Mouse (Mus musculus): ENCODE data around the gene a.
"Not testable (repeated sequence)": the region's sequence is repeated elsewhere in the genome, so short reads cannot be mapped to it uniquely, and the experiment has no call there.

Gene a

DNA sequence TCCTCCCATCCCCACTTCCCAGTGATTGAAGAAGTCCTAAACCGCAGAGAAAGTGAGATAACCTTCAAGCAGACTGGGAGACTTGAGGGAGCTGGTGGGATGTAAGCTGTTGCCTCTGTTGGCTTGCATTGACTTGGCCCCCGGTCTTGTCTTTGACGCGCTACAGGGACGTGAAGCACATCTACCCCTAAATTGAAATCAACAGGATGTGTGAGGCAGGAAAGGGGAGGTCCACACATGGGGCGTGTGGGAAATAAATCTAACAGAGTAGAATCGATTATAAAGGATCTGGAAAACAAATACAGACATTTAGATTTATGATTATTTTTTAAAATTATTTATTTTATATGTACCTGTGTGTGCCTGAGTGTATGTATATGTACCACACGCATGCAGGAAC lies 200.2 kb downstream of the a start:
- no peak for DNase-seq (ENCODE audit: low spot score in 2 of 2)

DNA sequence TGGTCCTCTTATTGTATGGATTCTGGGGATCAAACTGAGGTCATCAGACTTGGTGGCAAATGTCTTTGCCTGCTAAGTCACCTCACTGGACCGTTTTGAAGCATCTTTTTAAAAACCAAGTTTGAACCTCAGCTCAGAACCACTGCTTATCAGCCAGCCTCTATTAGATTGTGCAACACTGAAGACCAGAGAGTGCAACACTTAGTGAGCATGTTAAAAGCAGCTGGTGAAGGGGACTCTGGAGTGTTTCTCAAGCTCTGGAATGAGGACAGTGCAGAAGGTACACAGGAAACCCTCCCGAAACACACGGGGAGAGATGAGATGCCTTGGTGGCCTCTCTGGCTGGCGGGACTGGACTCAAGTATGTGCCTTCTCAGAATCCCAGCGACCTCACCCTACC lies 200.9 kb downstream of the a start:
- DNase-seq (ENCODE audit: low spot score in 2 of 2) = no peak

DNA sequence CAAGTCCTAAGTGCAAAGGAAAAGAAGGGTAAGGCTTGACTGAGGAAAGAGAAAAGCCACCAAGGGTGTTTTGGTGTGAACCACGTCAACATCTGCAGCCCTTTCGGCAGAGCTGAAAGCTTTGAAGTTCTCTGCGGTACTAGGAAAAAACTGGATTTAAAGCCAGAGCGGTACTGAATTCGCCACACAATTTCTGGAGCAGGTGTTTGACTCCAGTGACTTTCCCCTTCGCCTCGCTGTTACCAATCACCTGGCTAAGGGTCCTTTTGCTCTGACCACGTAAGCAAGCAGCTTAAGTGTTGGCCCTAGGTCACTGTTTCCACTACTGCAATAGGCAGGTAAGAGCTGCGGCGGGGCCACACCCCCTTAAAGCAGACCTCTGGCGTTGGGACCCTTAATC lies 214.3 kb downstream of the a start:
- no peak for DNase-seq (ENCODE audit: low spot score in 2 of 2)

DNA sequence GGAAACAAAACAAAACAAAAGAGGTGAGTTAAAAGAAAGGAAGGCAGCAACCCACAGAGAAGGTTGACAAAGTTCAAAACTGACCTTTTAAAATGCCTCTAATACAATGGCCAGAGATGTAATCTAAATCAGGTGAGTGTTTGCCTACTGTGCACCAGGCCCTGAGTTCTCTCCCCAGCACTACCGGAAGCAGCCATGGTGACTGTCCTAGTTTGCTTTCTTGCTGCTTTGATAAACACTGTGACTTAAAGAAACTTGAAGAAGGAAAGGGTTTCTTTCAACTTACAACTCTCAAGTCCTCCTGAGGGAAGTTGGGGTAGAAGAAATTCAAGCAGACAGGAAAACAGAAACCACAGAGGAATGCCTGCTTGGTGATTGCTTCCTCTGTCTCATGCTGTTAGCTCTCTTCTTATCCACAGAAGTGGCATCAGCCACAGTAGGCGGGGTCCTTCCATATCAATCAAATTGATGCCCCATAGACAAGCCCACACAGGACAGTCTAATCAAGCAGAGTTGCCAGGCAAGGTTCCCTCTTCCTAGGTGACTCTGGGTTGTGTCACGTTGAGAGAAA lies 220.0 kb downstream of the a start:
- peak; percentile 24 to 40 for DNase-seq (ENCODE audit: low spot score in 2 of 2)

DNA sequence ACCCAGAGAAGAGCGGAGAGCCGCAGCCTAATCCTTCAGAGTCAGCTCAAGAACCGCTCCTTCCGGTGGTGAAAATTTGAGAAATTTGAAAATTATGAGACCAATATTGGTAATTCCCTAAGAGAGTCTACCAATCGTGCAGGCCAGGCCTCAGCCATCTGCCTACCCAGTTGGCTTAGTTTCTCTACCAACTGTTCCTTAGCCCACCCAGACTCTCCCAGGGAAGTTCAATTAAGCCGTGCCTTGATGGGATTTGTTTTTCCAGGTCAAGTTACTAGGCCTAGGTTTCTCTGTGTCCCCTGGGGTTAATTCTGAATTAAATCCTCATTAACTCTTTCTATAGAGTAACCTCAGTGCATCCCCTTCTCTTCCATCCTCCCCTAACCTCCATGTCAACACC lies 221.8 kb downstream of the a start:
- DNase-seq (ENCODE audit: low spot score in 2 of 2) = no peak

DNA sequence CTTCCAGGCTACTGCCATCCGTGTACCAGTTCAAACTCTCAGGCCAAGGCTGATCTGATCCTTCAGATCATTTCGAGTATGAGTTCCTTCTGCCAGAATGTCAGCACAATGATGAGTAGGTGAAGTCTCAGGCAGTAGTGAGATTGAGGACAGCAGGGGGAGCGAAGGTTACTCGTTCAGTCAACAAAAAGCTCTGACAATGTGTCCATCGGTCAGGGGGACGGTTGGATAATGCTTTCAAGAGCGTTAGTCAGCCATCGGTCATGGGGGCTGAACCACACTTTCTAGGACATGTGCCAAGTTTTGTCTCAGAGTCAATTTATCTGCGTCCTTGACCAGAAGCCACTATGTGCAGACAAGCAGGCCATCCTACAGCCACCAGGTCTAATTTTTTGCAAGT lies 225.5 kb downstream of the a start:
- not testable (repeated sequence) for DNase-seq (ENCODE audit: low spot score in 2 of 2)

DNA sequence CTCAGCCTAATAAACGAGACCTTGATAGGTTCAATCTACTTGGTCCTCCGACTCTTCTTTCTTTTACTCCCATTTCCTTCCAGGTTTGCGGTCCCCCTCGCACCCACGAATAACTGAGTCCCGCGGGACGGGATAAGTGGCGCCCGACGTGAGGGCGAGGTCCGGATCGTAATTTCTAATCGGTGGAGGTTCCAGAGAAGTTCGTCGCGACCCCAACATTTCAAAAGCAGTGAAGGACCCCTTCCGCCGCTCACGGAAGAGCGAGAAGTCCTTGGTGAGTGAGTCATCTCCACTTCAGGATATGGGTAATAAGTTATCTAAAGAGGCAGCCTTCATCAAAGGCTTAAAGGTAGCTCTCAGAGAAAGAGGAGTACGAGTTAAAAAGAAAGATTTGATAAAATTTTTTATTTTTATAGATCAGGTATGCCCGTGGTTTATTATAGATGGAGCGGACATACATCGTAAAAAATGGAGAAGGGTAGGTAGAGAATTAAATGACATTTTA lies 227.1 kb downstream of the a start, which contains the start of gene Gm14226:
TSS of gene Gm14226 (plus strand) at position 16 of the 505 bp plus-strand sequence.
- DNase-seq (ENCODE audit: low spot score in 2 of 2) = not testable (repeated sequence)

DNA sequence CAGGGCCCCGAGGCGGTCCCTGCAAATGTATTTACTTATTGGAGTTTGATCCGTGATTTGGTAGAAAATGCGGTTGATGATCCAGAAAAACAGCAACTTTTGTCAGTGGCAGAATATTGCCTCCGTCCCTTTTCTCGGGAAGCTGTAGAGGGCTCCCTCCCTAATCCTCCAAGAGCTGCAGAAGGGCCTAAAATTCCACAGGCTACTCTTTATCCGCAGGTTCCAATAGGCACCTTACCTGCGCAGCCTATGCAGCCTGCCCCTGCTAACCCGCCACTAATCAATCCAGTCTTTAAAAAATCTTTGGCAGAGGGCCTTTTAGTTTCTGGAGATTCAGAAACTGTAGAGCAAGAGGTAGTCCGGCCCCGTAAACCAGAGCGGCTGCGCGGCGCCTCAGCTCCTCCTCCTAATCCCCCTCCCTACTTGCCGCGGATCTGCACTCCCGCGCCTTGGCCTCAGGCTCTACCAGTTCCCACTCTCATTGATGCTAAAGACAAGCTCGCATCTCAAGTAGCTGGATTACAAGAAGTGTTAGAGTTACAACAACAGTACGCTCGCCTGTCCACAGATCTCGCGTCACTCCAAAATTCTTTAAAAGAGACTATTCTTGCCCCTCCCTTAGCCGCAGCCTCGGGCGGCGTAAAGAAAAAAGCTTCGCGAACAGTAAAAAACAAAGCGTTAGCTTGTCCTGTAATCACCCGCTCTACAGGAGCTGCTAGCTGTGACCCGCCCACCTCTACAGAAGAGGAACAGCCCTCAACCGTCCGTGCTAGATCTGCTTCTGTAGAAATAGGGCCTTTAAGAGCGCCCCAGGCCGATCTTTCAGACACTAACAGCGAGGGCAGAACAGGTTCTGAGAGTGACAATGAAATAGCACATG lies 227.8 kb downstream of the a start:
- peak; percentile 33 to 60 for DNase-seq (ENCODE audit: low spot score in 2 of 2)

DNA sequence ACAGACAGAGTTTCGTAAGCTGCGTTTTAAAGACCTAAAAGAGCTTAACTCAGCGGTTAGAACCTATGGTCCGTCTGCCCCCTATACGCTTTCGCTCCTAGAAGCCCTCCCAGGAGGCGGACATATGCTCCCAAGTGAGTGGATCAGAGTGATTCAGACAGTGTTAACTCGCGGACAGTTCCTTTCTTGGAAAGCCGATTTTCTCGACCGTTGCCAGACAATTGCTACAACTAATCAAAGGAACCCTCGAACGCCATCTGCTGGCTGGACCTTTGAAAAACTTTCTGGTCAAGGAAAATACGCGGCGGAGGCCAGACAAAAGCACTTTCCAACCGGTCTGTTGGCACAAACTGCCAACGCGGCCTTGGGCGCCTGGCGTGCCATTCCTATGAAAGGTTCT lies 228.5 kb downstream of the a start:
- peak; percentile 50 to 75 for DNase-seq (ENCODE audit: low spot score in 2 of 2)

DNA sequence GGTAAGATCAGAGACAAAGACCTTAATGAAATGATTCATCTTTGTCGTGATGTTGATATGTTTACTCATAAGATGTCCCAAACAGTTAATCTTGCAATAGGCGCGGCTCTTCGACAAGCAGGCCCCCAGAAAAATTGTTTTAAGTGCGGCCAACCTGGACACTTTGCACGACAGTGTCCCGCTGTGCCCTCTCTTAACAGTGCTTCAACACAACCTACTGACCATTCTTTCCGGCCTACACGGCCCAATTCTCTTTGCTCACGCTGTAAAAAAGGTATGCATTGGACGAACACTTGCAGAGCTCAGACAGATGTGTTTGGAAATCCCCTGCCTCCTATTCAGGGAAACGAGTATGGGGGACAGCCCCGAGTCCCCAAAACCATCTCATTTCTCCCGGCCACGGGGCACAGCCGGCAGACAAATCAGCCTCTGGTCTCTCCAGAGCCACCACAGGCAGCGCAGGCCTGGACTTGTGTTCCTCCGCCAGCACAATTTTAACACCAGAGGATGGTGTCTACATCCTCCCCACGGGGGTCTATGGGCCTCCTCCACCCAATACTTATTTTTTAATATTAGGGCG lies 229.1 kb downstream of the a start:
- DNase-seq (ENCODE audit: low spot score in 2 of 2) = not testable (repeated sequence)

DNA sequence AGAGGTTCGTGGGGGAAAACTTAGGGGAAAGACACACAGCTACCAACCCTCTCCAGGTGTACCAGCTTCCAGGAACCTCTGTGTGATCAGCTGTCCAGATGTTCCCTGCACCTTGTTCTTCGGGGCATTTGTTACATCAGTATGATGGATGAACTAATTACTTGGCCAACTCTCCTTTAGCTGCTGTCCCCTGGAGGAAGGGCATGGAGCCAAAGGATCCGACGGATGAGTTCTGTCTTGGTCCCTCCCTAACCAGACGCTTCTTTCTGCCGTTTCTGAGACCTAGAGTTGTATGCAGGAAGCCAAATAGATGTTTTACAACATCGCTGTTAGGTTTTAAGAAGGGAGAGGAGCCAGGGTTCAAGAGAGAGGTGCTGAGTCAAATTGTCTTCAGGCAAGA lies 239.6 kb downstream of the a start:
- no peak for DNase-seq (ENCODE audit: low spot score in 2 of 2)

DNA sequence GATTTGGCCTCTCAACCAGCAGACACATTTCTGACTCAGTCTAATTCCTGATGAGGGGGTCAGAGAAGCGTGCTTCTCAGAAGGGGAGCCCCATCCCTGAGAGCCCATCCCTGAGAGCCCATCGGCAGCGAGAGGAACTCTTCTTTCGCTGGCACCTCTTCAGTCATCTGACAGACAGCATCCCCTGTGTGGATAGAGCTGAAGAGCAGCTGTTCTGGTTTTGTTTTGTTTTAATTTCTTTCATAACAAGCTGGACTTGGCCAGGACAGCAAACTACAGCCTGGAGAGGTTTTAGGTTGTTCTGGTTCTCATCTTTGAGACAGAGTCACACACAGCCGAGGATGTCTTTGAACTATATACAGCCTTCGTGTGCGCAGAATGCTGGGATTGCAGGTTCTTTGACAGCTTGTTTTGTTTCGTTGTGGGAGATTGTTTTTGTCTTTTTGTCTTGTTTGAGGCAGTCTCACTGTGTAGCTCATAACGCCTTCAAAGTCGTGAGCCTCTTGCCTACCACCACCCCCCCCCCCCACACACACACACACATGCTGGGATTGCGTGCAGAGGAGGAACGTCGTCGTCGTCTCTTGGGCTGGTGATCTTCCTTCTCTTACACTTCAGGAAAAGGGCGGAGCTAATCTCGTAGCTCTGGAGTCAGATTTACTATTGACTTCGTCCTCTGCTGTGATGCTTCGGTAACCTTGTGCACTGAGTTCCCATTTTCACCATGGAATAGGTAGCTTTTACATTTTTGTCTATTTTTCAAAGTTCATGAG lies 241.9 kb downstream of the a start:
- no peak for DNase-seq (ENCODE audit: low spot score in 2 of 2)

DNA sequence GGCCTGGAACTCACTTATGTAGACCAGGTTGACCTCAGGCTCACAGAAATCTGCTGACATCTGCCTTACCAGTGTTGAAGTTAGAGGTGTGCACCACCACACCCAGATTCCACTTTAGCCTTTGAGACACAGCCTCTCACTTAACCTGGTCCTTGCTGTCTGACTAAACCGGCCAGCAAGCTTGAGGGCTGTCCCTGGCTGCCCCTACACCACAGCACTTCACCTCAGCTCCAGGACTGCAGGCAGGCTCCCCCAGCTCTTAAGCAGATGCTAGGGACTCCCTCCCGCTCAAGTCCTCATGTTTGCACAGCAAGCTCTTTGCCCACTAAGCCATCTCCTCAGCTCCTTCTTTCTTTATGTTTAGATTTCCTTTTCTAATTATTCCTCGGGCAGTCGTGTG lies 248.8 kb downstream of the a start:
- no peak for DNase-seq (ENCODE audit: low spot score in 2 of 2)

DNA sequence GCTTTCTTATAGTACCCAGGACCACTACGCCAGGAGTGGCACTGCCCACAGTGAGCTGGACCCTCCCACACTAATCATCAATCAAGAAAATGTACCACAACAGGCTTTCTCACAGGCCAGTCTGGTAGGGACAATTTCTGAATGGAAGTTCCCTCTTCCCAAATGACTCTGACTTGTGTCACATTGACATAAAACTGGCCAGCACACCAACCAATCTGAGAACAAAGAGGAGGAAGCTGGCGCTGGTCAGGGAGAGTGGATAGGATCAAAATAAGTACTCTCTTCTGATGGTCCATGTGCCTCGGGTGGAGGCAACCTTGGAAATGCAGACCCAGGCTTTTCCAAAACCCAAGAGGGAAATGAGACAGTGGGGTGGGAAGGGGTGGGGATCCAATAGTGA lies 253.3 kb downstream of the a start:
- DNase-seq (ENCODE audit: low spot score in 2 of 2) = no peak

DNA sequence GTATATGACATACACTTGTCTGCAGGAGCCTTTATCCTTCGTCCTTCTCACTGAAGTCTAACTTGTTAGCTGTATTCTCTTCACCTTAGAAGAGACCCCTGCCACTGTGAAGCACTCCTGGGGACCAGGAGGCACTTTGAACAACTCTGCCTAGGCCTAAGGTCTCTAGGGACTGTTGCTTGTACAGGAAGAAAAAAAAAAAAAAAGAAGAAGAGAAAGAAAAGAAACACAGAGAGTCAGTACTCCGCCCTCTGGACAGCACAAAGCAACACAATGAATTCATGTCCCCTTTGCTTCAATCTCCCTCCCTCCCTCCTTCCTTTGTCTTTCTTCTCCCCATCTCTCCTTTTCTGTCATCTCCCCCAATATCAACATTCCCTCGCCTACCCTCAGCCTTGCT lies 253.9 kb downstream of the a start:
- no peak for DNase-seq (ENCODE audit: low spot score in 2 of 2)

DNA sequence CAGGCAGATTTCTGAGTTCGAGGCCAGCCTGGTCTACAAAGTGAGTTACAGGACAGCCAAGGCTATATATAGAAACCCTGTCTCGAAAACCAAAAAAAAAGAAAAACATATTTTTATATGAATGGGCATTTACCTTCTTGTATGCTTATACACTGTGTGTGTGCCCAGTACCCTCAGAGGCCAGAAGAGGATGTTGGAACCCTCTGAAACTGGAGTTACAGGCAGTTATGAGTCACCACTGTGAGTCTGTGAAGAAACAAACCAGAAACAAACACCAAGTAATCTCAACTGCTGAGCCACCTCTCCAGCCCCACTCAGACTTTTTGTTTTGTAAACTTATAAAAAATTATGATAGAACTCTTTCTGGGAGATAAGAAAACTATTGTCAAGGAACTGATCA lies 255.6 kb downstream of the a start:
- DNase-seq (ENCODE audit: low spot score in 2 of 2) = no peak

DNA sequence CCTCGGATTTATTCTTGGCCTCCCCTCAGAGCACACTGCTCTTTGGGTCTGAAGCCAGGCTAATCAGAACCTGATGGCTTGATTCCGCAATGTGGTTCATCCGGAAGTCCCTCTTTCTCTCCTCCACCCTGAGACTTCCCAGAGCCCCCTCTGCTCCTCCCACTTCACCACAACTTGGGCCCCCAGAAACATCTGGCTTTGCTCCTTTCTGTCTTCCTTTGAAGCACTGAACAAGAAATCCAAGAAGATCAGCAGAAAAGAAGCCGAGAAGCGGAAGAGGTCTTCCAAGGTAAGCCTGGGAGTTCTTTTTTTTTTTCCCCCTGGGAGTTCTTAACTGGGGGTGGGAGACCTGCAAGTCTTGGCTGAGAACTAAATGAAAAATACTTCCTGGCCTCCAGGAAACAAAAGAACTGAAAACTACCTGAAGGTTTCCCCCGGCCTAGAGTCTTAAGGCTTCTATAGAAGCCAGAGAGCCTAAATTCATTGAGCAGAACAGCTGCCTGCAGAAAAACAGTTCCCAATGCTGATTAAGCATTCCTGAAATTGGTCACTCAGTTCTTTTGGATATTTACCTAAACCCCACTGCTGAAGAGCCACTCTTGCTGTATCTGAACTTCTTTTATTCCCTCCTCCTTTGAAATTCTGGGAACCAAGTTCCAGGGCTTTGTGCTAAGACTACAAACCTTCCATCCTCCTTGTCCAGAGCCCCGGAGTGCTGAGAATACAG lies 256.4 kb downstream of the a start:
- peak; percentile 28 to 30 for DNase-seq (ENCODE audit: low spot score in 2 of 2)

DNA sequence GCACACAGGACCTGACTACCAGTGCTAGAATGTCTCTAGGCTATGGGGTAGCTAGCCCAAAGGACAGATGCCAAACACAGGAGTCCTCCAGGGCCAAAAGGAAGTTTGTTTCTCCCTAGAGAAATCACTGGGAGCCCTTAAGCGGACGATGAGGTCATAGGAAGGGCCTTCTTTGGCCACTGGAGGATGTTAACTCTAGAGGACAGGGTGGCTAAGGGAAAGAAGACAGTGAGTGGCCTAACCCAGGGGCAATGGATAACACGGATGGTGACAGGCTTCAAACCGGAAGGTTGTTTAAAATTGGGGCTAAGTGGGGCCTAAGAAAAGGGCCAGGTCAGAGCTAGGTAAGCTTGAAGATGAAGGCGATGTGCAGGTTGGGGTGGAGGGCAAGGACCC lies 258.9 kb downstream of the a start:
- no peak for DNase-seq (ENCODE audit: low spot score in 2 of 2)

DNA sequence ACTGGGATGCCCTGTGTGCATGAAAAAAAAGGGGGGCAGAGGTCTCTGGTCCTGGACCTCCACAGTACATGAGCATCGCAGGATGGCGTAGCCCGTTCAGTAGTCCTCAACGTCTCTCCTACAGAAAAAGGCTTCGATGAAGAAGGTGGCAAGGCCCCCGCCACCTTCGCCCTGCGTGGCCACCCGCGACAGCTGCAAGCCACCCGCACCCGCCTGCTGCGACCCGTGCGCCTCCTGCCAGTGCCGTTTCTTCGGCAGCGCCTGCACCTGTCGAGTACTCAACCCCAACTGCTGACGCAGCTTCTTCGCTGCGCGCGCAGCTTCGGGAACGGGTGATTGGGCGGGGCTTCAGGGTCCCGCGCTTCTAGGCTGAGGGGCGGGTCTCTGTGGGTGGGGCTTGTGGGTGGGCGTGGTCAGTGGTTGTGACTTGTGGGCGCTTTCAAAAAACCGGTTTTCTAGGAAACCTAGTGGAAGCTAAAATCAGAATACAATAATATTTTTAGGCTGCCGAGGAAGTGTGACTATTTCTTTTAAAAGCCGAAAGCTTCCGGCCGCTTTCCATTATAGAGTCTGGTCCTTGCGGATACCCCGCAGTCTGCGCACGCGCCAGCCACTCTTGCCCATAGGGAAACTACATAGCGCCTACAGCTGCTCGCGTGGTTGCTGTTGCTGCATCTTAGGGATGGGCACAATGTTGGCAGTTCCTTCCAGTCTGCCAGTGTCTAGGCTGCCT lies 259.5 kb downstream of the a start:
- DNase-seq (ENCODE audit: low spot score in 2 of 2) = peak; percentile 98 to 99

DNA sequence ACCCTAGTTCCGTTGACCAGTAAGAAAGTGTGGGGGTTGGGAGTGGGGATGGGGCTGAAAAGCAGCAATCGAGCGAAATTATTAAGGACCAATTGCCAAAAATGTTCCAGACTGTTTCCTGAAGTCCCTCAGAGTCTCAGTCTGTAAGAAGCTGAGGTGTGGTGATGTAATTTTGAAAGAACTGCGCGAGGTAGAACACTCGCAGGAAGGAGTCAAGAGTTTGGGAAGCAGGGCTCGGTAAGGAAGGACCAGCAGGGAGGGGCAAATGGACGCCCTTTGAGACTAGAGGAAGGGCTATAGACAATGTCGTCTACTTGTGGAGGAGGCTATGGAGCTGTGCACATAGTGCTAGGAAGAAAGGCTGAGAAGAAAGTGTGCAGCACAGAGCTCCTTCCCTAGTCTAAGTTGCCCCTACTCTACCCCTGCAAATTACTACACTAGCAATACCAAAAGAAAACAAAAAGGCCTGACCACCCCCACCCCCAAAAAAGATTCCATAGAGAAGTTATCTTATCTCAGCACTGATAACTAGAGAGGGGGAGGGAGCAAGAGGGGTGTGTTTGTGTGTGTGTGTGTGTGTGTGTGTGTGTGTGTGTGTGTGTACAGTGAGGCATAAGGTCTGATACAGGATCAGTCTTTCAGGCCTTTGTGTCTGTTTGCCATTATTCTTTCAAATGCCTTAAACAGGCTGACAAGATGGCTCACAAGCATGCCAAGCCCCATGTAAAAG lies 260.6 kb downstream of the a start:
- DNase-seq (ENCODE audit: low spot score in 2 of 2) = no peak

Measured in thymus, postnatal 10 days (tissue).